Mouse (Mus musculus): ENCODE results near the gene Paqr7.

DNA sequence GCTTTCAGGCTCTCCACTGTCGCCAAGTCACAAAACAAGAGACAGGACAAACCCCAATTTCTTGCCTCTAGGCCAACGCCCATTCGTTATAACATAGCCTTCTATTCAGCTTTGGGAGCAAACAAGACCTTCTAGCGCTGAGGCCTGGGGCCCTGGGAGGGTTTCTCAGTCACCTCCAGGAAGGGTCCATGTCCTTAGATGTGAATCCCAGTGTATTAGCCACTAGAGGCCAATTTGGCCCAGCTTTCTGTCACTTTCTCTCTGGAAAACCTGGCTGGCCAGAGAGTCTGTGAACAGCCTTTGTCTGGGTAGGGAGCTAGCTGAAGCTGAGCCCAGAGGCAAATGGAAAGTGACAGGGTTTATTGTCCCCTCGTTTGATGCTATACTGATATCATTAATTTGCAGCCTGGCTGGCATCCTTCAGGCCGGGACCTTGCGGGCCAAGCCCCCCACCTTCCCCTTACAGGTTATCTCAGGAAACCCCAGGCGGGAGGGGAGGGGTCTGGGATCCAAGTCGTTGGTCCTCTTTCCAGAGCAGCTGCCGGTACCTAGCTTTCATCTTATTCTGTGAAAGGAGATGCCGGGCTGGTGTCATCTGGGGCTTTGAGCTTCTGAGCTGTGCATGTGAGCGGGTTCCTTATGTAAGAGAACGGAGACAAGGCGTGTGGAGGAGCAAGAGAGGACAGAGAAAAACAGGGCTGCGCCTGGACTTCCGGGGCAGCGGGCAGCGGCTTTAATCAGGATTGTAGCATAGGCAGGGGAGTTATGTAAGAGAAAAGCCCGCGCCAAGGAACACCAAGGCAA lies 45.9 kb upstream of the Paqr7 start:
- TF ChIP-seq CTCF (IDR thresholded peaks at IDR 0.05; ENCODE audit: insufficient read depth, low read depth, low read length) (no peak), POLR2A (IDR thresholded peaks at IDR 0.05; ENCODE audit: insufficient read depth, low read depth, low read length) (no peak)
